ENCODE assay signal across 9 mouse cellular contexts in the genomic region with DNA sequence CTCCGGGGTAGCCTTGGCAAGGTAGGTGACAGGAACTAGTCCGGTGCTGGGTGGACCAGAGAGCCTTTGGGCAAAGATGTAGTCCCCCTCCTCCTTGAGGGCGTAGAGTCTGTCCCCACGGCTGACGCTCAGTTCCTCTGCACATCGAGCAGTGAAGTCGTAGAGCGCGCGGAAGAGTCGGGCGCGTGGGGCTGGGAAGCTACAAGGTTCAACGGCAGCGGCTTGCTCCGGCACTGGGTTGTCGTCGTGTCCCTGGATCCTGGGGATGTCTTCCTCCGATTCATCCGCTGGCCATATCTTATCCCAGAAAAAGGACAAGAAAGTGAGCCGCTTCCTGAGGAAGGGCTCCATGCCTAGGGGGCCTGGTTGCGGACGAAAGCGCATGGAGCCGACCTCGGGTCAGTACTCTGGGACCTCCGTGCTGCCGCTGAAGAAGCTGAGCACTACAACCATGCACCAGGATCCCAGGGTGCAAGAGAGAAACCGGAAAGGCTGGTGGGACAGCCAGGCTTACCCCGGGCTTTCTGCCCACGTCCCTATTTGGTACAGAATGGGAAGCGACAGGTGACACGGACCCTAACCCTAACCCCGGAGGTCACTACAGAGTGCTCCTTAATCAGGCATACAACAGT. TPM values are rescaled to one million over a fixed set of nuclear protein-coding genes. Genes with fewer than 3 reads are reported as not detected.
DNase-seq lines count a peak whose midpoint lies in the region; ATAC-seq and TF ChIP-seq lines count a peak whose summit lies in the region.
"Had no signal": no experiment of that assay in that cellular context is flagged by ENCODE, and none has a peak within 500 bp of the region (broad histone marks: within the 10 kb centered on the region; RNA-seq: fewer than 3 reads in every experiment).

No protein-coding gene starts in this region.

- no peak for DNase-seq in heart, postnatal 25 days (ENCODE audit: low spot score)
- peak; percentile 14 for DNase-seq in adrenal gland, postnatal 25 days
- no peak for DNase-seq in heart, postnatal 0 days (ENCODE audit: low spot score)
- no peak for DNase-seq in liver, embryonic 14.5 days (ENCODE audit: low read depth in 3 of 3, low spot score in 3 of 3)
- DNase-seq in left cerebral cortex, postnatal 14 days (ENCODE audit: low spot score in 2 of 2), result no peak

- H3K9ac ChIP-seq in heart, embryonic 11.5 days (ENCODE audit: low read depth, low read length), result no peak overlapping the region
- no peak overlapping the region for H3K9ac ChIP-seq in heart, postnatal 0 days (replicated peaks; ENCODE audit: low read depth, low read length)
- peak overlapping the region; percentile 16 for H3K9ac ChIP-seq in liver, embryonic 14.5 days (replicated peaks)

- H3K27me3 ChIP-seq in heart, embryonic 11.5 days (ENCODE audit: control insufficient read depth, insufficient read depth, low read length), result peaks cover 54% of the 10 kb centered on the region
- H3K27me3 ChIP-seq in heart, postnatal 0 days (ENCODE audit: control insufficient read depth, insufficient read depth, low read length), result peaks cover 44% of the 10 kb centered on the region
- H3K27me3 ChIP-seq in liver, embryonic 14.5 days (ENCODE audit: control insufficient read depth, insufficient read depth, low read length), result peaks cover 42% of the 10 kb centered on the region
- no peaks in the 10 kb centered on the region; the same call in 1 of the 2 replicates for H3K27me3 ChIP-seq in small intestine, adult 2 months (ENCODE audit: control insufficient read depth, insufficient read depth, low read length)

- TF ChIP-seq POLR2A in small intestine, adult 2 months (IDR thresholded peaks at IDR 0.05; ENCODE audit: low read depth, low read length), result no peak

- 2% methylated on average over 34 of the region's 34 CpGs for WGBS in heart, embryonic 11.5 days (ENCODE audit: insufficient replicate concordance)
- 4% methylated on average over 34 of the region's 34 CpGs for WGBS in heart, postnatal 0 days
- WGBS in liver, embryonic 14.5 days (ENCODE audit: insufficient replicate concordance), result 4% methylated on average over 34 of the region's 34 CpGs
- 4% methylated on average over 34 of the region's 34 CpGs for WGBS in small intestine, adult 2 months

- no peak for TF ChIP-seq CTCF in heart, postnatal 0 days (IDR thresholded peaks at IDR 0.05; ENCODE audit: low read depth)
- no peak for TF ChIP-seq CTCF in liver, embryonic 14.5 days (IDR thresholded peaks at IDR 0.05; ENCODE audit: low read depth)
- no peak for TF ChIP-seq CTCF in small intestine, adult 2 months (IDR thresholded peaks at IDR 0.05; ENCODE audit: extremely low read depth, insufficient read length, insufficient replicate concordance, low read depth, low read length)

- 0 out of 2 replicates have a peak, but pooled peaks have one; percentile 18 for ATAC-seq in heart, embryonic 11.5 days (replicated peaks; ENCODE audit: insufficient number of reproducible peaks, low FRiP score, low TSS enrichment)
- no peak for ATAC-seq in heart, postnatal 0 days (ENCODE audit: insufficient read depth, low read depth)
- peak; percentile 21 for ATAC-seq in liver, embryonic 14.5 days (ENCODE audit: insufficient read depth)
- no peak; the same call in 1 of the 2 replicates for ATAC-seq in cerebellum, adult (ENCODE audit: insufficient number of reproducible peaks, low FRiP score, low TSS enrichment)

- H3K27ac ChIP-seq in heart, embryonic 11.5 days (ENCODE audit: low read depth, low read length), result no peak overlapping the region
- H3K27ac ChIP-seq in heart, postnatal 0 days (ENCODE audit: low read depth), result no peak overlapping the region
- no peak overlapping the region for H3K27ac ChIP-seq in liver, embryonic 14.5 days
- H3K27ac ChIP-seq in small intestine, adult 2 months (ENCODE audit: insufficient read depth, low read depth, low read length), result no peak overlapping the region

- H3K36me3 ChIP-seq in heart, embryonic 11.5 days (ENCODE audit: control insufficient read depth, insufficient read depth, low read length), result no peaks in the 10 kb centered on the region
- no peaks in the 10 kb centered on the region for H3K36me3 ChIP-seq in heart, postnatal 0 days (replicated peaks; ENCODE audit: control insufficient read depth, insufficient read depth, low read length)
- H3K36me3 ChIP-seq in liver, embryonic 14.5 days (replicated peaks; ENCODE audit: control insufficient read depth, insufficient read depth, low read depth), result no peaks in the 10 kb centered on the region
- no peaks in the 10 kb centered on the region for H3K36me3 ChIP-seq in small intestine, adult 2 months (ENCODE audit: control insufficient read depth, insufficient read depth, low read length)

- no peak for TF ChIP-seq EP300 in heart, postnatal 0 days (IDR thresholded peaks at IDR 0.05; ENCODE audit: low read depth)
- TF ChIP-seq EP300 in liver, embryonic 14.5 days (IDR thresholded peaks at IDR 0.05; ENCODE audit: low read depth), result no peak

- peak overlapping the region; percentile 32 for H3K4me3 ChIP-seq in heart, embryonic 11.5 days (ENCODE audit: low read depth, low read length)
- peak overlapping the region; percentile 37 for H3K4me3 ChIP-seq in heart, postnatal 0 days (ENCODE audit: low read depth, low read length)
- peak overlapping the region; percentile 17 to 43 for H3K4me3 ChIP-seq in liver, embryonic 14.5 days (ENCODE audit: insufficient read depth in 1 of 2, low read depth in 2 of 2, low read length in 2 of 2)
- peak overlapping the region; percentile 59 for H3K4me3 ChIP-seq in small intestine, adult 2 months (ENCODE audit: low read depth, low read length)

- intact Hi-C loops in heart, postnatal 25 days (cut with DNase I), result loop anchor here (2.0 kb wide), 1 partner anchor 22 kb away; no protein-coding TSS in a partner anchor
- intact Hi-C loops in left cerebral cortex, postnatal 14 days (cut with DNase I), result no loop called here

- no peaks in the 10 kb centered on the region for H3K4me1 ChIP-seq in heart, embryonic 11.5 days (ENCODE audit: control insufficient read depth, insufficient read depth, low read length)
- H3K4me1 ChIP-seq in heart, postnatal 0 days (ENCODE audit: control insufficient read depth, insufficient read depth), result no peaks in the 10 kb centered on the region
- H3K4me1 ChIP-seq in liver, embryonic 14.5 days (replicated peaks; ENCODE audit: control insufficient read depth in 2 of 2, insufficient read depth in 2 of 2, low read length in 1 of 2), result peaks cover 4 to 9% of the 10 kb centered on the region in 2 experiments
- peaks cover 6% of the 10 kb centered on the region for H3K4me1 ChIP-seq in small intestine, adult 2 months (ENCODE audit: control insufficient read depth, insufficient read depth, insufficient read length, low read length)

- peak overlapping the region; percentile 68 for H3K4me2 ChIP-seq in heart, embryonic 11.5 days
- H3K4me2 ChIP-seq in heart, postnatal 0 days (ENCODE audit: low read depth, low read length), result peak overlapping the region; percentile 57
- H3K4me2 ChIP-seq in liver, embryonic 14.5 days (ENCODE audit: low read depth), result peak overlapping the region; percentile 65

- H3K9me3 ChIP-seq in heart, embryonic 11.5 days (replicated peaks; ENCODE audit: control insufficient read depth, low read length), result no peaks in the 10 kb centered on the region
- no peaks in the 10 kb centered on the region for H3K9me3 ChIP-seq in heart, postnatal 0 days (replicated peaks; ENCODE audit: control insufficient read depth, low read length)
- no peaks in the 10 kb centered on the region for H3K9me3 ChIP-seq in liver, embryonic 14.5 days (ENCODE audit: control insufficient read depth, low read length)

RNA-seq across cellular contexts. Expression of a gene that starts 0.5 kb away (rescaled TPM):
- 0.29 TPM in 1 of 2 replicates, not detected in the other for polyA plus RNA-seq in heart, embryonic 11.5 days (2014; fragmentation: Nextera tagmentation; extraction: Ambion mirVana)
- under 1 TPM; 0.25 to 0.42 TPM for total RNA-seq in heart, postnatal 25 days (2021)
- 0.58 TPM in 1 of 2 replicates, not detected in the other for total RNA-seq in adrenal gland, postnatal 25 days (2021)
- 0.04 TPM in 1 of 2 replicates, not detected in the other for total RNA-seq in heart, postnatal 0 days (2014; rRNA removed; ENCODE audit: low replicate concordance)
- 0.08 and 0.10 TPM in 2 replicates for polyA plus RNA-seq in heart, postnatal 0 days (2015; fragmentation: Nextera tagmentation; extraction: Ambion mirVana)
- polyA plus RNA-seq in liver, embryonic 14.5 days (2012; rRNA removed), result 0.15 and 0.19 TPM in 2 replicates
- polyA plus RNA-seq in liver, embryonic 14.5 days (2014; fragmentation: Nextera tagmentation; extraction: Ambion mirVana), result 0.22 and 0.39 TPM in 2 replicates
- polyA plus RNA-seq in small intestine, adult 2 months (2012; rRNA removed), result 0.56 and 0.93 TPM in 2 replicates
- total RNA-seq in left cerebral cortex, postnatal 14 days (2021), result under 1 TPM; 0.30 to 0.35 TPM

RNA-seq across cellular contexts. Expression of a gene that starts 7.3 kb away (rescaled TPM):
- polyA plus RNA-seq in heart, embryonic 11.5 days (2014; fragmentation: Nextera tagmentation; extraction: Ambion mirVana), result 0.13 TPM in 1 of 2 replicates, not detected in the other
- not detected for total RNA-seq in heart, postnatal 25 days (2021)
- total RNA-seq in adrenal gland, postnatal 25 days (2021), result 0.43 and 0.67 TPM in 2 replicates
- total RNA-seq in heart, postnatal 0 days (2014; rRNA removed; ENCODE audit: low replicate concordance), result not detected in 2 replicates
- not detected in 2 replicates for polyA plus RNA-seq in heart, postnatal 0 days (2015; fragmentation: Nextera tagmentation; extraction: Ambion mirVana)
- polyA plus RNA-seq in liver, embryonic 14.5 days (2012; rRNA removed), result 0.22 and 0.25 TPM in 2 replicates
- polyA plus RNA-seq in liver, embryonic 14.5 days (2014; fragmentation: Nextera tagmentation; extraction: Ambion mirVana), result 0.14 and 0.24 TPM in 2 replicates
- 0.53 and 0.56 TPM in 2 replicates for polyA plus RNA-seq in small intestine, adult 2 months (2012; rRNA removed)
- total RNA-seq in left cerebral cortex, postnatal 14 days (2021), result not detected

RNA-seq across cellular contexts. Expression of a gene that starts 9.9 kb away (rescaled TPM):
- not detected in 2 replicates for polyA plus RNA-seq in heart, embryonic 11.5 days (2014; fragmentation: Nextera tagmentation; extraction: Ambion mirVana)
- not detected for total RNA-seq in heart, postnatal 25 days (2021)
- not detected in 2 replicates for total RNA-seq in adrenal gland, postnatal 25 days (2021)
- not detected in 2 replicates for total RNA-seq in heart, postnatal 0 days (2014; rRNA removed; ENCODE audit: low replicate concordance)
- not detected in 2 replicates for polyA plus RNA-seq in heart, postnatal 0 days (2015; fragmentation: Nextera tagmentation; extraction: Ambion mirVana)
- polyA plus RNA-seq in liver, embryonic 14.5 days (2012; rRNA removed), result 0.05 and 0.06 TPM in 2 replicates
- 0.05 TPM in 1 of 2 replicates, not detected in the other for polyA plus RNA-seq in liver, embryonic 14.5 days (2014; fragmentation: Nextera tagmentation; extraction: Ambion mirVana)
- polyA plus RNA-seq in small intestine, adult 2 months (2012; rRNA removed), result 6.2 and 9.5 TPM in 2 replicates
- total RNA-seq in left cerebral cortex, postnatal 14 days (2021), result under 1 TPM in 1 of 2 experiments, not detected in 1; 0.08 TPM
- total RNA-seq: heart, postnatal 10 days had no signal

RNA-seq across cellular contexts. Expression of a gene that starts 25.5 kb away (rescaled TPM):
- 187 and 214 TPM in 2 replicates for polyA plus RNA-seq in heart, embryonic 11.5 days (2014; fragmentation: Nextera tagmentation; extraction: Ambion mirVana)
- total RNA-seq in heart, postnatal 25 days (2021), result 10 to 100 TPM; 52.0 to 55.5 TPM
- total RNA-seq in adrenal gland, postnatal 25 days (2021), result 79.5 and 82.6 TPM in 2 replicates
- 154 and 155 TPM in 2 replicates for total RNA-seq in heart, postnatal 0 days (2014; rRNA removed; ENCODE audit: low replicate concordance)
- 145 and 157 TPM in 2 replicates for polyA plus RNA-seq in heart, postnatal 0 days (2015; fragmentation: Nextera tagmentation; extraction: Ambion mirVana)
- 44.6 and 63.1 TPM in 2 replicates for polyA plus RNA-seq in liver, embryonic 14.5 days (2012; rRNA removed)
- 115 TPM in 2 replicates for polyA plus RNA-seq in liver, embryonic 14.5 days (2014; fragmentation: Nextera tagmentation; extraction: Ambion mirVana)
- 98.4 and 174 TPM in 2 replicates for polyA plus RNA-seq in small intestine, adult 2 months (2012; rRNA removed)
- 100 to 1,000 TPM; 114 to 118 TPM for total RNA-seq in left cerebral cortex, postnatal 14 days (2021)

RNA-seq across cellular contexts. Expression of a gene that starts 29.3 kb away (rescaled TPM):
- polyA plus RNA-seq in heart, embryonic 11.5 days (2014; fragmentation: Nextera tagmentation; extraction: Ambion mirVana), result 1.2 and 1.3 TPM in 2 replicates
- total RNA-seq in heart, postnatal 25 days (2021), result 1 to 10 TPM; 8.4 to 9.5 TPM
- total RNA-seq in adrenal gland, postnatal 25 days (2021), result 18.9 and 22.1 TPM in 2 replicates
- 19.4 and 23.5 TPM in 2 replicates for total RNA-seq in heart, postnatal 0 days (2014; rRNA removed; ENCODE audit: low replicate concordance)
- 0.74 and 0.90 TPM in 2 replicates for polyA plus RNA-seq in heart, postnatal 0 days (2015; fragmentation: Nextera tagmentation; extraction: Ambion mirVana)
- polyA plus RNA-seq in liver, embryonic 14.5 days (2012; rRNA removed), result 4.2 and 4.6 TPM in 2 replicates
- polyA plus RNA-seq in liver, embryonic 14.5 days (2014; fragmentation: Nextera tagmentation; extraction: Ambion mirVana), result 1.6 and 2.0 TPM in 2 replicates
- 36.1 and 67.3 TPM in 2 replicates for polyA plus RNA-seq in small intestine, adult 2 months (2012; rRNA removed)
- 1 to 10 TPM; 1.8 to 2.1 TPM for total RNA-seq in left cerebral cortex, postnatal 14 days (2021)

Comparison
In these comparisons a context has a peak if more than half of its experiments do, and no peak if none do; other contexts are left out.
1. ATAC-seq: peak in heart, embryonic 11.5 days (single experiment) and liver, embryonic 14.5 days (single experiment); none in heart, postnatal 0 days (single experiment) and cerebellum, adult (single experiment).
2. Peak in every context shown above with its lines, with median percentiles within 50 percentile points of each other: H3K4me2 ChIP-seq and H3K4me3 ChIP-seq.